Mouse (Mus musculus) G1E-ER4 (cell line): ENCODE data around the gene Gm1043. TPM values are rescaled to one million over a fixed set of nuclear protein-coding genes. Genes with fewer than 3 reads are reported as not detected.

Experiments
- GATA1 ChIP-seq: IDR thresholded peaks from one replicate; pipeline ENCODE4 v1.8.0; 2012; ENCODE audit warnings: low read length, inconsistent platforms
- polyA plus RNA-seq: library from polyadenylated mRNA; stranded (reverse); fragments of >175 nt; gene quantifications from 2 replicates; pipeline ENCODE4 v1.2.3, GENCODE M21; 2012

Gm1043 gene
- polyA plus RNA-seq = not detected in 2 replicates

GRCm38 (mm10) chr5:37085241-37085640 is at the start of gene Gm1043:
Gene Gm1043 (plus strand): TSS chr5:37085370.
- no peak for TF ChIP-seq GATA1

DNA sequence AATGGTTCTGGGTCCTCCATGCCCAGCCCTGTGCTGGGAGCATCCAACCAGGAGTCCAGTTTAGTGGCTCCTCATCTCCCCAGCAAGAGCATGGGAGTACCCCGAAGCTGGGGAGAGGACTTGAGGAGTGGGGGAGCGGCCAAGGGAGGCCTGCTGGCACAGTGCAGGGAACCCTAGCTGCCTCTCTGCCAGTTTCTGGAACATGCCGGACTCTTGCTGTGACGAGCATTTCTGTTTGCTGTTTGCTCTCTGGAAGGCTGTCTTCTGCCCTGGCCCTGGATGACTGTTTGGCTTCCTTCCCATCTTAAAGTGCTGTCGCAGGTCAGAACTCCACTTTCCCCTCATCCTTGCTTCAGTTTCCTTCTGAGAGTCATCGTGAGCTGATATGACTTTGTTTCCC is 49.3 kb upstream of the Gm1043 start:
- no peak for TF ChIP-seq GATA1

DNA sequence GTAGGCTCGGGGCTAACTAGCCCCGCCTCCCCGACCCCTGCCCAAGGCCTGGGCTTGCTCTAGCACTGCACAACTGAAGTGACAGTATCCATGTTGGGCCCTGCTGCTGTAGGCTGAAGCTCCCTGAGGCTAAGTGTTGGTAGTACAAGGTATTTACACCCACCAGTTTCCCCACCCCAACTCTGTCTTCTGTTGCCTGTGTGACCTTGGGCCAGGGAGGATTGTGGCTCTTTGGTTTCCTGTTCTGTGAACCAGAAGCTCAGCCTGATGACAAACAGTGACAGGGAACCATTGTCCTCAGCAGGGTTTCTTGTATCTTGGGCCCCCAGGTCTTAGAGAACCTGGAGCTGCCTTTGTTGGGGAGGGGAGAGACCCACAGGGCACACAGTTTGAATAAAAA is 48.3 kb upstream of the Gm1043 start:
- no peak for TF ChIP-seq GATA1

GRCm38 (mm10) chr5:37039908-37040307 is 45.3 kb upstream of the Gm1043 start:
- TF ChIP-seq GATA1 = no peak

DNA sequence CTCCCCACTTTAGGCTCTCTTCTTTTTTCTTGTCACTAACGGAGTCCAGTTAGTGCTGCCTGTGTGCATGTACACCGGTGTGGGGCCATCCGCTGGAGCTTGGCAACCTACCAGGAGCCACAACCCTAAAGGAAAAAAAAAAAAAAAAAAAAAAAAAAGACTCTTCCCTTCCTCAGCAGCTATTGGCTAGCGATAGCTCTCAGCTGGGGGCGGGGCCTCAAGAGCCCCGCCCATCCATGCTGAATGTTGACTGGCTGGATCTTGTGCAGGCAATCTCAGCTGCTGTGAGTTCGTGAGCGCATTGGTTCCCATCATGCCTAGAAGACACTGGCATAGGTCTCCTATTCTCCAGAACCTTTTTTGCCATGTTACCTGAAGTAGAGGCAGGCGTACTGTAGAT is 44.5 kb upstream of the Gm1043 start:
- no peak for TF ChIP-seq GATA1

DNA sequence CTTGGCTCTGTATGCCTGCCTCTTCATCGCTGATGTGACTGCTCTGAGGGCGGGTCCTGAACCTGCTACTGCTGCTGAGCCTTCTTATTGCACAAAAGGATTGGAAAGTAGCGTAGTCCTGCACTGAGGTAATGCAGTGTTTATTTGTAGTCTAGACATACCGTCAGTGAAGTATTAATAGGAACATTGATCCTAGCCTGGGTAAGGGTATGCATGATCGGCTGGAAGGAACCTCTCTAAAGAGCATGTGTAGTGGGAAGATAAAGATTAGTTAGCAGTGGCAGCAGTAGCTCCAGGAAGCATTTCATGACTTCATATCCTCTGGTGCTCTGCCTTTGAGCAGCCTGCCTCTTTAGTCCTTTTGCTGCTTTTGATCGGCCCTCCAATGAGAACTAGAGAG is 43.5 kb upstream of the Gm1043 start:
- no peak for TF ChIP-seq GATA1

- no peak for TF ChIP-seq GATA1
Observed at GRCm38 (mm10) chr5:37042934-37043333, 42.2 kb upstream of the Gm1043 start.

DNA sequence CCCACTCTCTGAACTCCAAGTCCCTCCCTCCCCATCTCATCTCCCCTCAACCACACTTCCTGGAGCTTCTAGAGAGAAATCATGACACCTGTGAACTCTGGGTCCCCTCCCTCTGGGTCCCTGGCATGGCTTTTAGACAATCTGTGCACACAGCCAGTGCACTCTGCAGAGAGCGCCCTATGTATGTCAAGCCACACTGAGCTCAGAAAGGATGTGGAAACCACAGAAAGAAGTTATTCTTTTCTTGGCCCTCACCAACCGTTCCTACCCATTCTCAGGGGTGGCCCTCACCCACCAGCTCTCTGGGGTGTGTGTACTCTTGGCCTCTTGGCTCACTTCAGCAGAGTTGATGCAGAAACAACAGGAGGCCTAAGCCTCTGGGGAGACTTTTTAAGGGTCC is 40.4 kb upstream of the Gm1043 start:
- no peak for TF ChIP-seq GATA1

DNA sequence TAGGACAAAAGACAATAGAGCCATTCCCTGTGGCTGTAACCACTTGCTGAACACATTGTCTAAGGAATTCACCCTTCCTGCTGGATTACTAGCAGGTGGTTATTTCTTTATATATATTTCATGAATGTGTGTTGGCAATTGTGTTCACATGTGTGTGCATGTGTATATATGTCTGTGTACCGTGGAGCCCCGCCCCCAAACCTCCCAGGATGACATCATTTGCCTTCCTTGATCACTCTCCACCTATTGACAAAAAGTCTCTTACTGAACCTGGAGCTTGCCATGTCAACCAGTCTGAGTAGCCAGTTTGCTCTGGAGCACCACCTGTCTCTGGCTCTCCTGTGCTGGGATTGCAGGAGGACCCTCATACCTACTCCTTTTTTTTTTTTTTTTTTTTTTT is 39.6 kb upstream of the Gm1043 start:
- no peak for TF ChIP-seq GATA1

GRCm38 (mm10) chr5:37046791-37047190 is 38.4 kb upstream of the Gm1043 start:
- TF ChIP-seq GATA1 = no peak

DNA sequence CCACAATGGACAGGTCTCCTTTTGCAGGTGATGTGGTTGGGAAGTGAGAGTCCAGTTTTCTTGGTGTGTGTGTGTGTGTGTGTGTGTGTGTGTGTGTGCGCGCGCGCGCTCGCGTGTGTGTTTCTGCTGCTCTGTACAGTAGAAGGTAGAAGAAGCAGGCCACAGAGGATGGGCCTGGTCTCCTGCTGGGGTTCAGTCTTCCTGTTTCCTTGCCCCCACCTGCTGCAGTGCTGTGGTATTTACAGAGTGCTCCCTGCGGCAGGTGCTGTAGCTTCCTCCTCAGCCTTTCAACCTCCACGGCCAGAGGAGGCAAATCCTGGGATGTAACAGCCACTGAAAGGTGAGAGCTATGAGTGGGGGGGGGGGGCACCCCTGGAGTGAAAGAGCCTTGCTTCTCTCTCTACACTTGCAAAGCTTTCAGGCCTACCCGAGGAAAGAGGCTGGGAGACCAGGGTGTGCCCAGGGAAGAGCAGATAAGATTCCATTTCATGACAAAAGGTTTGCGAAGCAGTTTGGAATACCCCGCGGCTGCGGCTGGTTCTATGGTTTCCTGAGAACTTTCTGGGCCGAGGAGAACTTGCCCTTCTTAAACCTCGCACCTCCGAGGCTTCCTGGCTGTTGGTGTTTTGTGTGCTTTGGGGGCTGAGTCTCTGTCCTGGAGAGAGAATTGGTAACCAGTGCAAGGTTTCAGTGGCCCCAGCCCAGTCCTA is 37.8 kb upstream of the Gm1043 start:
- no peak for TF ChIP-seq GATA1

DNA sequence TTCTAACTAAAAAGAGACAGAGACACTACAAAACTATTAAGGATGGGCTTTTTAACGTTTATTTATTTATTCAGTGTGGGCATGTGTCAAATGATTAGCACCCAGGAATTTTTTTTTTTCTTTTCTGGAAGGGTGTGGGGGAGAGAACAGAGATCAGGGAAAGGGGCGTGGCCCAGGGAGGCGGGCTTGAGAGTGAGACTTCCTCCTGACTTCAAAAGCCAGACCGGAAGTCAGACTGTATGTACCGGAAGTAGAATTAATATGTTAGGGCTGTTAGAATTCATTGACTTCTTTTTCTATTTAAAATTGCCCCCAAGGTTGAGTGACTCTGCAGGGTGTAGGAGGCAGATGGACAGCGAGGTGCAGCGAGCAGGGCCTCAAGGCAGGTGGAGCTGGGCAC is 37.2 kb upstream of the Gm1043 start:
- no peak for TF ChIP-seq GATA1

DNA sequence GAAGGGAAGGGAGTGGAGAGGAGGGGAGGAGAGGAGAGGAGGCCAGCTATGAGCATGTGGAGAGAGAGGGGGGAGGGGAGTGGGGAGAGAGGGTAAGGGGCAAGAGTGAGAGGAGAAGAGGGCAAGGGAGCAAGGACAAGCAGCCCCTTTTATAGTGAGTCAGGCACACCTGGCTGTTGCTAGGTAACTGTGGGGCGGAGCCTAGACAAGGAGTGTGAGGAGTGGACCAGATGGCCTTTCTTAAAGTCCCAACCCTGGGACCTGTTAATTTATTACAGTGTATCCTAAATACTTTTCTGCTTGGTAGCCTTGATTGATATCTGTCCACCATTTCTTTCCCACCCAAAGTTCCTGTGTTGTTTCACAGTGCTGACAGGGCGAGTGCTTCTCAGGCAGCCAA is 36.1 kb upstream of the Gm1043 start:
- TF ChIP-seq GATA1 = no peak

DNA sequence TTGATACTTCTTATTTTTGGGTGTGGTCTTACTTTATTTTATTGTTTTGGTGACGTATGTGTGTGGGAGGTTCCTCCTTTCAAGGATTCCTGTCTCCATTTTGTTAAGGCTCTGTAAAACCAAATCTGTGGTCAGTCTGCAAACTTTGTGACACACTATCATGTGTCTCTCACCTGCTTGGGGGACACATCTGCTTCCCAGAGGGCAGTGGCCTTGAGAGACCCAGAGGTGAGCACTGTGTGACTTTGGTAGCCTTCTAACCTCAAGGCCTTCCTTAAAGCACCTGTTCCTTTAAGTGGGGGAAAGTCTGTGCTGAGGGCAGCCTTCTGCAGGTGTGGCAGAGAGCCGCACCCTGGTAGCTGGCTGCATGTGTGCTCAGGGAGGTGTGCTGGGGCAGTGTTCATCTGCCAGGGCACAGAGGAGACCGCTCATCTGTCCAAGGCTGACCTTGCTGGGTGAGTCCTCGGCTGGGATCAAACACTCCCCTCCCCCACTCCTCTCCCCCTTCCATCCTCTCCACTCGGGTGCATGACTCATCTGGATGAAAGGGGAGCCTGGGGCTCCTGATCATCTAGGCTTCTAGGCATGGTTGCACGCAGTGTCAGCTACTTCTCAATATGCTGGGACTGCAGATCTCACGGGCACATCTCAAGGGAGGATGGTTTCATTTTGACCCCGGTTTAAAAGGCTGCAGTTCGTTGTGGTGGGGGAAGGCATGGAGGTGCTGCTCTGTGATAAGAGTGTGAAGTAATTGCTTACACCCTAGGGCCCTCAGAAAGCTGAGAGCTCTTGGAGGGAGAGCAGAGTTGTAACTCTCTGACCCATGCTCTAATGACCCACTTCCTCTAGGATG is 34.4 kb upstream of the Gm1043 start:
- TF ChIP-seq GATA1 = no peak

DNA sequence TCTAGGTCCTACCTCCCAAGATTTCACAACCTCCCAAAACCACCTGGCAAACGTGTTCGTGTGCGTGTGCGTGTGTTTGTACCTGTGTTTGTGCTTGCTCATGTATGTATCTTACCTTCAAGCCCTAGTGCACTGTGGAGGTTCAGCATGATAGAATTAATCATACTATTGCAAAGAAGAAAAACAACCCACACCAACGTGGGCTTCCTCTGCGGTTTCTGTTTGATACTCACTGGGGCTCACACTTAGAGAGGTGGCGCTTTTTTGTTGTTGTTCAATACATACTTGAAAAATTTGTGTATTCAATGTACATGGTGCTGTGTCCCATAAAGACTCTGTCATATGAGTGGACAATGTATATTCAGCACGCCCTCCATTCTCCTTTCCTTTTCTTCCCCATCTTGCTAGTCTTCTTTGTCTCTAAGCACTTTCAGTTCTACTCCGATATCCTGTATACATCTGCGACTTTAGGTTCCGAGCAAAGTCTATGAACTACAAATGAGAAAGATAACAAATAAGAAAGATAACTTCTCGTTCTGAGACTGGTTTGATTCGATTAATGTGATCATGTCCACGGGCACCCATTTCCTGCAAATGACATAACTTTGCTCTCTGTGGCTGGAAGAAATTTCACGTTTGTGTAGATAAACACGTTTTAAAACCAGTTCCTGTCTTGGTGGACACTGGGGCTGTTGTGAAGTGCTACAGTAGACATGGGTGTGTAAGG is 33.6 kb upstream of the Gm1043 start:
- no peak for TF ChIP-seq GATA1

DNA sequence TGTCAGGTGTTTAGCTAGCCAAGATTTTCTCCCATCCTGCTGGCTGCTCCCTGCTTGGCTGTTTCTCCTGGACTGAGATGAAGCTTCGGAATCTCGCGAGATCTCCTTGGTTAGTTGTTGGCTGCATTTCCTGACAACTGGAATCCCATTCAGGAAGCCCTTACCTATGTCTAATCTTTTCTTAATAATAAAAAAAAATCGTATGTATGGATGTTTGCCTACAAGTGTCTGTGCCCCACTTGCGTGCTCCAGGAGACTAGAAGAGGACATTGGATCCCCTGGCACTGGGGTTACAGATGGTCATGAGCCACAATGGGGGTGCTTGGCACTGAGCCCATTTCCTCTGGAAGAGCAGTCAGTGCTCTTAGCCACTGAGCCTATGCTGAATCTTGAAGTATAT is 32.3 kb upstream of the Gm1043 start:
- no peak for TF ChIP-seq GATA1
